Mouse (Mus musculus): ENCODE measurements around the gene Dmkn. TPM values are rescaled to one million over a fixed set of nuclear protein-coding genes. Genes with fewer than 3 reads are reported as not detected.
A peak's percentile ranks its signal among the peaks of the same experiment; 100 is the strongest.

Gene Dmkn
- not detected in 2 replicates for polyA plus RNA-seq (2014; fragmentation: Nextera tagmentation; extraction: Ambion mirVana)

- Histone ChIP-seq H3K9me3 (replicated peaks; ENCODE audit: control insufficient read depth, low read length) (no peaks in the 10 kb centered on the region), H3K4me2 (ENCODE audit: low read depth, low read length) (no peak within 1 kb of the TSS), H3K27ac (replicated peaks; ENCODE audit: low read depth, low read length) (no peak within 1 kb of the TSS), H3K9ac (replicated peaks; ENCODE audit: low read length) (no peak within 1 kb of the TSS), H3K36me3 (replicated peaks; ENCODE audit: control insufficient read depth, insufficient read depth, low read depth, low read length) (no peaks in the 10 kb centered on the region), H3K4me3 (ENCODE audit: low read depth, low read length) (no peak within 1 kb of the TSS), H3K4me1 (ENCODE audit: control insufficient read depth, insufficient read depth, low read length) (no peaks in the 10 kb centered on the region), H3K27me3 (ENCODE audit: control insufficient read depth, insufficient read depth, low read length) (no peaks in the 10 kb centered on the region)
- no peak for ATAC-seq (replicated peaks; ENCODE audit: insufficient number of reproducible peaks, low FRiP score, low TSS enrichment, low read depth)
- WGBS: 36% methylated on average over 5 of the region's 5 CpGs
- no peak for DNase-seq (ENCODE audit: low spot score)
Measured at GRCm38 (mm10) chr7:30763456-30763855, at the start of gene Dmkn. Dmkn (plus strand) TSS chr7:30763756.

GRCm38 (mm10) chr7:30717006-30717715, 46.4 kb upstream of the Dmkn start:
- peak; percentile 87 for ATAC-seq (replicated peaks; ENCODE audit: insufficient number of reproducible peaks, low FRiP score, low TSS enrichment, low read depth)
- H3K27ac ChIP-seq (replicated peaks; ENCODE audit: low read depth, low read length): no peak overlapping the region

GRCm38 (mm10) chr7:30717716-30718046, 45.9 kb upstream of the Dmkn start:
- Histone ChIP-seq H3K9ac (replicated peaks; ENCODE audit: low read length) (no peak overlapping the region), H3K4me2 (ENCODE audit: low read depth, low read length) (peak overlapping the region; percentile 54), H3K9me3 (replicated peaks; ENCODE audit: control insufficient read depth, low read length) (no peaks in the 10 kb centered on the region; the same call in 1 of the 2 replicates), H3K4me1 (ENCODE audit: control insufficient read depth, insufficient read depth, low read length) (no peaks in the 10 kb centered on the region), H3K27ac (replicated peaks; ENCODE audit: low read depth, low read length) (no peak overlapping the region), H3K4me3 (ENCODE audit: low read depth, low read length) (peak overlapping the region; percentile 15), H3K27me3 (ENCODE audit: control insufficient read depth, insufficient read depth, low read length) (peaks cover 10% of the 10 kb centered on the region), H3K36me3 (replicated peaks; ENCODE audit: control insufficient read depth, insufficient read depth, low read depth, low read length) (no peaks in the 10 kb centered on the region)
- WGBS: 9% methylated on average over 14 of the region's 14 CpGs
- DNase-seq (ENCODE audit: low spot score): no peak
- no peak; the same call in 1 of the 2 replicates for ATAC-seq (replicated peaks; ENCODE audit: insufficient number of reproducible peaks, low FRiP score, low TSS enrichment, low read depth)

More at GRCm38 (mm10) chr7:30717006-30717715, 46.4 kb upstream of the Dmkn start:
- H3K4me2 ChIP-seq (ENCODE audit: low read depth, low read length): peak overlapping the region; percentile 54
- no peaks in the 10 kb centered on the region for H3K36me3 ChIP-seq (replicated peaks; ENCODE audit: control insufficient read depth, insufficient read depth, low read depth, low read length)
- peak; percentile 84 for DNase-seq (ENCODE audit: low spot score)
- WGBS: 2% methylated on average over 43 of the region's 43 CpGs
- no peaks in the 10 kb centered on the region for H3K4me1 ChIP-seq (ENCODE audit: control insufficient read depth, insufficient read depth, low read length)
- peaks cover 10% of the 10 kb centered on the region for H3K27me3 ChIP-seq (ENCODE audit: control insufficient read depth, insufficient read depth, low read length)
- no peaks in the 10 kb centered on the region; the same call in 1 of the 2 replicates for H3K9me3 ChIP-seq (replicated peaks; ENCODE audit: control insufficient read depth, low read length)
- peak overlapping the region; percentile 15 for H3K4me3 ChIP-seq (ENCODE audit: low read depth, low read length)
- H3K9ac ChIP-seq (replicated peaks; ENCODE audit: low read length): no peak overlapping the region

DNA sequence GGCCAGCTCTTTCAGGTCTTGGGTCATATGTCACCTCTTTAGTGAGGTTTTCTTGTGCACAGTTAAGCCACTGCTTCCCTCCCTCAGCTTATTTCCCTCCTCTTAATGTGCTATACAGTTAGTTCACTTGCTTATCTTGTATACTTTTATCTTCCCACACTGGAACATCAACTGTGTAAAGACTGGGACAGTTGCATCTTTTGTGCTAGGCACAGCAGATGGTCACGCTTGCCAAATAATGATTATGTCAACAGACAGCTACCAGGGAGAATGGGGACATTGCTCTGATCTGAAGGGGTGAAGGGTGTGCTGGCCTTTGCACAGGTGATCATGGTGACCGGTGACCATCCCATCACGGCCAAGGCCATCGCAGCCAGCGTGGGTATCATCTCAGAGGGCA, 43.9 kb upstream of the Dmkn start:
- Histone ChIP-seq H3K36me3 (replicated peaks; ENCODE audit: control insufficient read depth, insufficient read depth, low read depth, low read length) (no peaks in the 10 kb centered on the region), H3K9me3 (replicated peaks; ENCODE audit: control insufficient read depth, low read length) (no peaks in the 10 kb centered on the region; the same call in 1 of the 2 replicates), H3K4me1 (ENCODE audit: control insufficient read depth, insufficient read depth, low read length) (no peaks in the 10 kb centered on the region), H3K27ac (replicated peaks; ENCODE audit: low read depth, low read length) (no peak overlapping the region), H3K9ac (replicated peaks; ENCODE audit: low read length) (no peak overlapping the region), H3K4me2 (ENCODE audit: low read depth, low read length) (no peak overlapping the region), H3K27me3 (ENCODE audit: control insufficient read depth, insufficient read depth, low read length) (peaks cover 10% of the 10 kb centered on the region), H3K4me3 (ENCODE audit: low read depth, low read length) (no peak overlapping the region)
- 98% methylated on average over 5 of the region's 5 CpGs for WGBS
- ATAC-seq (replicated peaks; ENCODE audit: insufficient number of reproducible peaks, low FRiP score, low TSS enrichment, low read depth): no peak
- no peak for DNase-seq (ENCODE audit: low spot score)

- no peak for DNase-seq (ENCODE audit: low spot score)
- H3K4me1 ChIP-seq (ENCODE audit: control insufficient read depth, insufficient read depth, low read length): no peaks in the 10 kb centered on the region
- no peak overlapping the region for H3K4me2 ChIP-seq (ENCODE audit: low read depth, low read length)
- no peak overlapping the region for H3K4me3 ChIP-seq (ENCODE audit: low read depth, low read length)
- no peak overlapping the region for H3K27ac ChIP-seq (replicated peaks; ENCODE audit: low read depth, low read length)
- 78% methylated on average over 7 of the region's 7 CpGs for WGBS
- ATAC-seq (replicated peaks; ENCODE audit: insufficient number of reproducible peaks, low FRiP score, low TSS enrichment, low read depth): no peak
- H3K27me3 ChIP-seq (ENCODE audit: control insufficient read depth, insufficient read depth, low read length): peaks cover 7% of the 10 kb centered on the region
- H3K9me3 ChIP-seq (replicated peaks; ENCODE audit: control insufficient read depth, low read length): no peaks in the 10 kb centered on the region; the same call in 1 of the 2 replicates
- H3K9ac ChIP-seq (replicated peaks; ENCODE audit: low read length): no peak overlapping the region
- H3K36me3 ChIP-seq (replicated peaks; ENCODE audit: control insufficient read depth, insufficient read depth, low read depth, low read length): no peaks in the 10 kb centered on the region
Measured at GRCm38 (mm10) chr7:30721286-30721685, 42.3 kb upstream of the Dmkn start.

DNA sequence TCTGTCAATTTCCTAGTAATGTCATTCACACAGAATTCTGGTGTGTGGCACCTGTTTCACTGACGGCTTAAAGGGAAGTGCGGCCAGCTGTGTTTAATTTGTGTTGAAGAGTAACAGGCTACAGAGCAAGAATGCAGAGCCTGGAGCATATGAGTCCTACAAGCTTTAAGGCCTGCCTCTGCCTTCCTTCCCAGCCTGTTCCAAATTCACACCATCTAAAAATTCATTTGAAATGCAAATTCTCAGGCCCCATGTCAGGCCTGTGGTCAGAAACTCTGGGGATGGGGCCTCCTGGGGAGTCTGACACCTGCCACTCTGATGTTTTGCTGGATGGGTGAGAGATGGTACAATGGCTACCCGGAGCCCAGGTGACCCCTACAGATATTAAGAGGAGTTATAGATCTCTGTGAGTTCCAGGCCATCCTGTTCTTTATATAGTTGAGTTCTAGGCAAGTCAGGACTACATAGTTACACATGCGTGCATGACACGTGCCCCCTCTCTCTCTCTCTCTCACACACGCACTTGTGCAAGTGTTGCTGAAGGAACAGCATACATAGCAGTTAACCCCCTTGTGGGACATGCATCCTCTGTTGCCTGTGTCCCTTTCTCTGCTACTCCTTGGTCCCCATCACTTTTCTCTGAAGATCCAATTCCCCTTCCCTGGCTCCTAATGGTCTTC, 40.1 kb upstream of the Dmkn start:
- 63% methylated on average over 6 of the region's 6 CpGs for WGBS
- no peaks in the 10 kb centered on the region for H3K4me1 ChIP-seq (ENCODE audit: control insufficient read depth, insufficient read depth, low read length)

GRCm38 (mm10) chr7:30728214-30728613, 35.3 kb upstream of the Dmkn start:
- DNase-seq (ENCODE audit: low spot score) (no peak), ATAC-seq (replicated peaks; ENCODE audit: insufficient number of reproducible peaks, low FRiP score, low TSS enrichment, low read depth) (no peak)
- H3K27me3 ChIP-seq (ENCODE audit: control insufficient read depth, insufficient read depth, low read length): no peaks in the 10 kb centered on the region
- 86% methylated on average over 6 of the region's 6 CpGs for WGBS
- H3K9me3 ChIP-seq (replicated peaks; ENCODE audit: control insufficient read depth, low read length): no peaks in the 10 kb centered on the region
- no peak overlapping the region for H3K27ac ChIP-seq (replicated peaks; ENCODE audit: low read depth, low read length)
- H3K9ac ChIP-seq (replicated peaks; ENCODE audit: low read length): peak overlapping the region; percentile 66
- H3K4me1 ChIP-seq (ENCODE audit: control insufficient read depth, insufficient read depth, low read length): no peaks in the 10 kb centered on the region
- no peaks in the 10 kb centered on the region for H3K36me3 ChIP-seq (replicated peaks; ENCODE audit: control insufficient read depth, insufficient read depth, low read depth, low read length)
- H3K4me3 ChIP-seq (ENCODE audit: low read depth, low read length): no peak overlapping the region; the same call in 1 of the 2 replicates
- H3K4me2 ChIP-seq (ENCODE audit: low read depth, low read length): peak overlapping the region; percentile 67

More for the DNA sequence above, 40.1 kb upstream of the Dmkn start:
- Histone ChIP-seq H3K27ac (replicated peaks; ENCODE audit: low read depth, low read length) (no peak overlapping the region), H3K4me3 (ENCODE audit: low read depth, low read length) (no peak overlapping the region), H3K27me3 (ENCODE audit: control insufficient read depth, insufficient read depth, low read length) (no peaks in the 10 kb centered on the region), H3K9ac (replicated peaks; ENCODE audit: low read length) (no peak overlapping the region), H3K9me3 (replicated peaks; ENCODE audit: control insufficient read depth, low read length) (no peaks in the 10 kb centered on the region), H3K4me2 (ENCODE audit: low read depth, low read length) (no peak overlapping the region), H3K36me3 (replicated peaks; ENCODE audit: control insufficient read depth, insufficient read depth, low read depth, low read length) (no peaks in the 10 kb centered on the region)
- ATAC-seq (replicated peaks; ENCODE audit: insufficient number of reproducible peaks, low FRiP score, low TSS enrichment, low read depth): no peak
- peak; percentile 47 for DNase-seq (ENCODE audit: low spot score)

Data from embryonic facial prominence, embryonic 11.5 days (tissue).